Mouse (Mus musculus): ENCODE measurements around the gene Rpl28. TPM values are rescaled to one million over a fixed set of nuclear protein-coding genes. Genes with fewer than 3 reads are reported as not detected.
"Not testable (repeated sequence)": the region's sequence is repeated elsewhere in the genome, so short reads cannot be mapped to it uniquely, and the experiment has no call there.

The Rpl28 gene
- polyA plus RNA-seq, 1 experiment from 2014 or later: 203 TPM

- ATAC-seq (ENCODE audit: low FRiP score): not testable (repeated sequence)
- WGBS: 93% methylated on average over 7 of the region's 7 CpGs
Observed at GRCm38 (mm10) chr7:4820925-4821324, 28.3 kb downstream of the Rpl28 start.

GRCm38 (mm10) chr7:4821690-4822089 is 29.0 kb downstream of the Rpl28 start:
- Histone ChIP-seq H3K27ac (ENCODE audit: low read depth, low read length) (no peak overlapping the region), H3K9ac (ENCODE audit: low read length) (no peak overlapping the region), H3K4me3 (ENCODE audit: low read depth, low read length) (no peak overlapping the region), H3K27me3 (ENCODE audit: control insufficient read depth, insufficient read depth, low read length) (no peaks in the 10 kb centered on the region), H3K9me3 (ENCODE audit: control insufficient read depth, low read length) (no peaks in the 10 kb centered on the region), H3K36me3 (ENCODE audit: control insufficient read depth, insufficient read depth, low read length) (no peaks in the 10 kb centered on the region), H3K4me1 (ENCODE audit: control insufficient read depth, insufficient read depth, low read length) (no peaks in the 10 kb centered on the region), H3K4me2 (no peak overlapping the region)
- WGBS: 75% methylated on average over 4 of the region's 4 CpGs
- no peak for DNase-seq (ENCODE audit: low spot score, missing footprints)
- no peak for ATAC-seq (ENCODE audit: low FRiP score)

More at GRCm38 (mm10) chr7:4820925-4821324, 28.3 kb downstream of the Rpl28 start:
- not testable (repeated sequence) for H3K27me3 ChIP-seq (ENCODE audit: control insufficient read depth, insufficient read depth, low read length); DNase-seq (ENCODE audit: low spot score, missing footprints); H3K27ac ChIP-seq (ENCODE audit: low read depth, low read length); H3K36me3 ChIP-seq (ENCODE audit: control insufficient read depth, insufficient read depth, low read length); H3K4me1 ChIP-seq (ENCODE audit: control insufficient read depth, insufficient read depth, low read length); H3K9me3 ChIP-seq (ENCODE audit: control insufficient read depth, low read length); H3K4me3 ChIP-seq (ENCODE audit: low read depth, low read length); H3K9ac ChIP-seq (ENCODE audit: low read length); H3K4me2 ChIP-seq

- H3K4me2 ChIP-seq: no peak overlapping the region
- no peak overlapping the region for H3K9ac ChIP-seq (ENCODE audit: low read length)
- no peaks in the 10 kb centered on the region for H3K9me3 ChIP-seq (ENCODE audit: control insufficient read depth, low read length)
- no peak for DNase-seq (ENCODE audit: low spot score, missing footprints)
- no peak overlapping the region for H3K4me3 ChIP-seq (ENCODE audit: low read depth, low read length)
- WGBS: 75% methylated on average over 6 of the region's 6 CpGs
- no peak for ATAC-seq (ENCODE audit: low FRiP score)
- H3K27ac ChIP-seq (ENCODE audit: low read depth, low read length): no peak overlapping the region
- H3K27me3 ChIP-seq (ENCODE audit: control insufficient read depth, insufficient read depth, low read length): no peaks in the 10 kb centered on the region
- no peaks in the 10 kb centered on the region for H3K36me3 ChIP-seq (ENCODE audit: control insufficient read depth, insufficient read depth, low read length)
- no peaks in the 10 kb centered on the region for H3K4me1 ChIP-seq (ENCODE audit: control insufficient read depth, insufficient read depth, low read length)
Observed at GRCm38 (mm10) chr7:4822162-4822907, 29.7 kb downstream of the Rpl28 start.

GRCm38 (mm10) chr7:4825365-4825764 is 32.7 kb downstream of the Rpl28 start:
- no peak for ATAC-seq (ENCODE audit: low FRiP score)
- WGBS: 50% methylated on average over 4 of the region's 4 CpGs
- H3K4me2 ChIP-seq: no peak overlapping the region

GRCm38 (mm10) chr7:4830476-4830875 is 37.8 kb downstream of the Rpl28 start:
- Histone ChIP-seq H3K36me3 (ENCODE audit: control insufficient read depth, insufficient read depth, low read length) (no peaks in the 10 kb centered on the region), H3K27ac (ENCODE audit: low read depth, low read length) (no peak overlapping the region), H3K27me3 (ENCODE audit: control insufficient read depth, insufficient read depth, low read length) (peaks cover 5% of the 10 kb centered on the region; the same call in 1 of the 2 replicates), H3K4me1 (ENCODE audit: control insufficient read depth, insufficient read depth, low read length) (no peaks in the 10 kb centered on the region), H3K9me3 (ENCODE audit: control insufficient read depth, low read length) (no peaks in the 10 kb centered on the region), H3K4me2 (no peak overlapping the region), H3K9ac (ENCODE audit: low read length) (no peak overlapping the region), H3K4me3 (ENCODE audit: low read depth, low read length) (no peak overlapping the region)
- ATAC-seq (ENCODE audit: low FRiP score) (peak; percentile 45; the same call in 1 of the 2 replicates), DNase-seq (ENCODE audit: low spot score, missing footprints) (peak; percentile 81)
- 11% methylated on average over 12 of the region's 12 CpGs for WGBS

More at GRCm38 (mm10) chr7:4825365-4825764, 32.7 kb downstream of the Rpl28 start:
- H3K4me1 ChIP-seq (ENCODE audit: control insufficient read depth, insufficient read depth, low read length): no peaks in the 10 kb centered on the region
- H3K9me3 ChIP-seq (ENCODE audit: control insufficient read depth, low read length): no peaks in the 10 kb centered on the region
- no peaks in the 10 kb centered on the region for H3K36me3 ChIP-seq (ENCODE audit: control insufficient read depth, insufficient read depth, low read length)
- H3K27ac ChIP-seq (ENCODE audit: low read depth, low read length): no peak overlapping the region
- no peak overlapping the region for H3K4me3 ChIP-seq (ENCODE audit: low read depth, low read length)
- DNase-seq (ENCODE audit: low spot score, missing footprints): no peak
- H3K9ac ChIP-seq (ENCODE audit: low read length): no peak overlapping the region
- no peaks in the 10 kb centered on the region for H3K27me3 ChIP-seq (ENCODE audit: control insufficient read depth, insufficient read depth, low read length)

GRCm38 (mm10) chr7:4835631-4836327 is 43.1 kb downstream of the Rpl28 start:
- Histone ChIP-seq H3K4me1 (ENCODE audit: control insufficient read depth, insufficient read depth, low read length) (peaks cover 6% of the 10 kb centered on the region; the same call in 1 of the 2 replicates), H3K36me3 (ENCODE audit: control insufficient read depth, insufficient read depth, low read length) (no peaks in the 10 kb centered on the region), H3K4me3 (ENCODE audit: low read depth, low read length) (peak overlapping the region; percentile 53), H3K27me3 (ENCODE audit: control insufficient read depth, insufficient read depth, low read length) (peaks cover 21% of the 10 kb centered on the region), H3K9me3 (ENCODE audit: control insufficient read depth, low read length) (no peaks in the 10 kb centered on the region), H3K9ac (ENCODE audit: low read length) (peak overlapping the region; percentile 66), H3K4me2 (peak overlapping the region; percentile 87), H3K27ac (ENCODE audit: low read depth, low read length) (no peak overlapping the region)
- WGBS: 5% methylated on average over 32 of the region's 34 CpGs
- ATAC-seq (ENCODE audit: low FRiP score) (peak; percentile 71), DNase-seq (ENCODE audit: low spot score, missing footprints) (peak; percentile 86)

GRCm38 (mm10) chr7:4836351-4836792 is 43.7 kb downstream of the Rpl28 start:
- Histone ChIP-seq H3K4me2 (peak overlapping the region; percentile 87), H3K4me3 (ENCODE audit: low read depth, low read length) (peak overlapping the region; percentile 53), H3K27ac (ENCODE audit: low read depth, low read length) (no peak overlapping the region), H3K9ac (ENCODE audit: low read length) (peak overlapping the region; percentile 66), H3K36me3 (ENCODE audit: control insufficient read depth, insufficient read depth, low read length) (no peaks in the 10 kb centered on the region), H3K27me3 (ENCODE audit: control insufficient read depth, insufficient read depth, low read length) (peaks cover 21% of the 10 kb centered on the region), H3K9me3 (ENCODE audit: control insufficient read depth, low read length) (no peaks in the 10 kb centered on the region), H3K4me1 (ENCODE audit: control insufficient read depth, insufficient read depth, low read length) (peaks cover 6% of the 10 kb centered on the region; the same call in 1 of the 2 replicates)
- ATAC-seq (ENCODE audit: low FRiP score) (peak; percentile 92), DNase-seq (ENCODE audit: low spot score, missing footprints) (peak; percentile 94)
- WGBS: under 1% methylated on average over 51 of the region's 51 CpGs

GRCm38 (mm10) chr7:4837639-4838038 is 45.0 kb downstream of the Rpl28 start:
- Histone ChIP-seq H3K4me1 (ENCODE audit: control insufficient read depth, insufficient read depth, low read length) (peaks cover 6% of the 10 kb centered on the region), H3K9me3 (ENCODE audit: control insufficient read depth, low read length) (no peaks in the 10 kb centered on the region), H3K9ac (ENCODE audit: low read length) (no peak overlapping the region), H3K4me3 (ENCODE audit: low read depth, low read length) (no peak overlapping the region), H3K27ac (ENCODE audit: low read depth, low read length) (no peak overlapping the region), H3K27me3 (ENCODE audit: control insufficient read depth, insufficient read depth, low read length) (peaks cover 26% of the 10 kb centered on the region), H3K36me3 (ENCODE audit: control insufficient read depth, insufficient read depth, low read length) (no peaks in the 10 kb centered on the region), H3K4me2 (no peak overlapping the region)
- 18% methylated on average over 1 of the region's 1 CpGs for WGBS
- DNase-seq (ENCODE audit: low spot score, missing footprints) (no peak), ATAC-seq (ENCODE audit: low FRiP score) (no peak)

GRCm38 (mm10) chr7:4842077-4842476 is 49.4 kb downstream of the Rpl28 start:
- Histone ChIP-seq H3K4me3 (ENCODE audit: low read depth, low read length) (no peak overlapping the region), H3K27me3 (ENCODE audit: control insufficient read depth, insufficient read depth, low read length) (peaks cover 30% of the 10 kb centered on the region), H3K36me3 (ENCODE audit: control insufficient read depth, insufficient read depth, low read length) (no peaks in the 10 kb centered on the region), H3K4me1 (ENCODE audit: control insufficient read depth, insufficient read depth, low read length) (peaks cover 20% of the 10 kb centered on the region), H3K9me3 (ENCODE audit: control insufficient read depth, low read length) (no peaks in the 10 kb centered on the region), H3K27ac (ENCODE audit: low read depth, low read length) (no peak overlapping the region), H3K4me2 (no peak overlapping the region), H3K9ac (ENCODE audit: low read length) (no peak overlapping the region)
- DNase-seq (ENCODE audit: low spot score, missing footprints) (peak; percentile 82), ATAC-seq (ENCODE audit: low FRiP score) (no peak)
- 58% methylated on average over 5 of the region's 5 CpGs for WGBS

Measured in midbrain, embryonic 11.5 days (tissue).